In genomic region chr12:16220561-16220960, GRCm38 (mm10) we compare ENCODE assay signal across 11 mouse cellular contexts.
"Had no signal": no experiment of that assay in that cellular context is flagged by ENCODE, and none has a peak within 500 bp of the region (broad histone marks: within the 10 kb centered on the region; RNA-seq: fewer than 3 reads in every experiment).

No protein-coding gene starts in this region.

- H3K9me3 ChIP-seq: liver, embryonic 13.5 days had no signal

- H3K27ac ChIP-seq: left cerebral cortex, adult 2 months; liver, embryonic 13.5 days had no signal

- H3K27me3 ChIP-seq: liver, embryonic 13.5 days had no signal

- H3K4me2 ChIP-seq: liver, embryonic 13.5 days; midbrain, embryonic 11.5 days had no signal

- H3K4me3 ChIP-seq: left cerebral cortex, adult 2 months; liver, embryonic 13.5 days had no signal

- H3K9ac ChIP-seq: liver, embryonic 13.5 days had no signal

- H3K36me3 ChIP-seq: liver, embryonic 13.5 days had no signal

- ATAC-seq: intestine, postnatal 0 days had no signal

- H3K4me1 ChIP-seq: liver, embryonic 13.5 days had no signal

- DNase-seq: layer of hippocampus, postnatal 36 days; liver, embryonic 13.5 days; lung, adult 2 months; lung, postnatal 14 days; lung, postnatal 4 days; midbrain, embryonic 14.5 days; thymus, adult 18-20 months; thymus, postnatal 36 days had no signal
